Mouse (Mus musculus) embryonic facial prominence, embryonic 14.5 days (tissue): Measurements from ENCODE around the gene Bri3. TPM values are rescaled to one million over a fixed set of nuclear protein-coding genes. Genes with fewer than 3 reads are reported as not detected.

Experiments used
- ATAC-seq: fragments of 200-750 bp; cut with Nextera tagmentation; 2 replicates; pipeline ENCODE4 v1.8.0; 2017; ENCODE audit warnings: low read depth, moderate number of reproducible peaks, moderate TSS enrichment
- DNase-seq: peaks from one replicate; pipeline ENCODE4 v3.0.0-alpha.2; 2015; ENCODE audit warnings: low spot score
- H3K27ac ChIP-seq: fragments of 300-500 bp; sonication (generic); replicated peaks from 2 replicates; pipeline ENCODE4 v1.5.1; 2014; ENCODE audit warnings: low read depth, mild to moderate bottlenecking, low read length, moderate library complexity
- H3K27me3 ChIP-seq: fragments of 300-500 bp; sonication (generic); replicated peaks from 2 replicates; pipeline ENCODE4 v1.6.1; 2014; ENCODE audit warnings: low read length; ENCODE audit not compliant: control insufficient read depth, insufficient read depth
- H3K36me3 ChIP-seq: fragments of 300-500 bp; sonication (generic); 2 replicates; pipeline ENCODE4 v1.6.1; 2014; ENCODE audit warnings: low read length, mixed read lengths; ENCODE audit not compliant: control insufficient read depth, insufficient read depth
- H3K4me1 ChIP-seq: fragments of 300-500 bp; sonication (generic); 2 replicates; pipeline ENCODE4 v1.6.1; 2014; ENCODE audit warnings: antibody characterized with exemption, low read length; ENCODE audit not compliant: control insufficient read depth, insufficient read depth
- H3K4me2 ChIP-seq: fragments of 300-500 bp; sonication (generic); 2 replicates; pipeline ENCODE4 v1.6.1; 2014; ENCODE audit warnings: low read depth, mild to moderate bottlenecking, low read length, moderate library complexity, mixed read lengths
- H3K4me3 ChIP-seq: fragments of 300-500 bp; sonication (generic); 2 replicates; pipeline ENCODE4 v1.5.1; 2014; ENCODE audit warnings: low read depth, mild to moderate bottlenecking, low read length
- H3K9ac ChIP-seq: fragments of 300-500 bp; sonication (generic); 2 replicates; pipeline ENCODE4 v1.6.1; 2014; ENCODE audit warnings: low read depth, mild to moderate bottlenecking, low read length, moderate library complexity, mixed read lengths
- H3K9me3 ChIP-seq: fragments of 300-500 bp; sonication (generic); 2 replicates; pipeline ENCODE4 v1.6.1; 2016; ENCODE audit warnings: low read length; ENCODE audit not compliant: control insufficient read depth
- WGBS: fragments of 180-500 bp; shearing (Covaris S2); extraction: QIAGEN DNeasy Blood & Tissue Kit; methylation state at CpG from one replicate; pipeline ENCODE4 v1.1.7; 2014; 5-methylcytosine and 5-hydroxymethylcytosine counted together
- polyA plus RNA-seq: library from polyadenylated mRNA; unstranded; fragments of >200 nt; fragmentation: Nextera tagmentation; extraction: Ambion mirVana; gene quantifications from 2 replicates; pipeline ENCODE4 v1.2.1, GENCODE M21; 2014

Gene Bri3
- polyA plus RNA-seq, 1 experiment from 2014 or later, result 96.3 TPM

DNA sequence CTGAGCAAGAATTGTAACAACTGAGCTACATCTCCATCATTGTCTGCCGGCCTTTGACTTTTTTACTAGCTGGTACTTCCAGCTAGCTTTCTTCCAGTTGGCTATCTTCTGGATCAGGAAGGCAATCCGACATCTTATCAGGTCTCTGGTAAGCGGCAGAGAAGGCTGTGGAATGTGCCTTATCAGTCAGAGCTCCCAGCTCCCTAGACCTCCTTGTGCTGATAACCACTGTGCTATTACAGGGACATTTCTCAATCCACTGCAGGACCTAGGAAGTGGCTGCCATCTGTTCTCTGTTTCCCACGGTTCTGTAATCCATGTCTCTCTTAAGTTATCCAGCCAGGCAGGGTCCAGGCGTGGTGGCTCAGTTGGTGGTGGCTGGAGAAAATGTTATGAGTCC, 27.5 kb downstream of the Bri3 start:
- Histone ChIP-seq H3K4me2 (no peak overlapping the region), H3K9me3 (no peaks in the 10 kb centered on the region), H3K36me3 (peaks cover 12% of the 10 kb centered on the region; the same call in 1 of the 2 replicates), H3K27me3 (no peaks in the 10 kb centered on the region), H3K4me3 (no peak overlapping the region), H3K4me1 (no peaks in the 10 kb centered on the region), H3K9ac (no peak overlapping the region), H3K27ac (no peak overlapping the region)
- no peak for DNase-seq
- 60% methylated on average over 5 of the region's 5 CpGs for WGBS
- ATAC-seq, result no peak

DNA sequence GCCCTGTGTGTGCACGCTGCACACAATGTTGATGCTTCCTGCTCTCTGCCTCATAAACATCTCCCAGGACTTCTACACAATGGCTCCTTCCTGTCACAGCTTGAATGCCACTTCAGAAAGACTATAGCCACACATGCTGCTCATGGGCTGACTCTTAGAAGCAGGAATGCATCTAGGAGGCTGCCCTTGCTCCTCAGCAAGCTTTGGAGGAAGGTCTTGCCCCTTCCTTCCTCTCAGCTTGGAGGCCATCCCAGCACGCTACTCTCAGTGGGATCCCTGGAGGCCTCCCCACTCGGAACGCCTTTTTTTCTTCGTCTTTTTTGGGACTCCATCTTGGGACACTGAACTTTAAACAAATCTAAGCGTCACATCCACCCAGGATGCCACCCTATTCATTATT, 30.7 kb downstream of the Bri3 start:
- Histone ChIP-seq H3K27ac (no peak overlapping the region), H3K36me3 (peaks cover 13% of the 10 kb centered on the region)
- WGBS, result 70% methylated on average over 6 of the region's 6 CpGs

GRCm38 (mm10) chr5:144276898-144277630, 32.8 kb downstream of the Bri3 start:
- Histone ChIP-seq H3K27ac (no peak overlapping the region), H3K27me3 (no peaks in the 10 kb centered on the region), H3K9ac (no peak overlapping the region), H3K36me3 (peaks cover 13% of the 10 kb centered on the region), H3K9me3 (no peaks in the 10 kb centered on the region), H3K4me1 (no peaks in the 10 kb centered on the region), H3K4me3 (no peak overlapping the region), H3K4me2 (no peak overlapping the region)
- DNase-seq (no peak), ATAC-seq (no peak)
- 78% methylated on average over 17 of the region's 17 CpGs for WGBS

More for the DNA sequence above, 30.7 kb downstream of the Bri3 start:
- no peaks in the 10 kb centered on the region for H3K27me3 ChIP-seq
- no peak overlapping the region for H3K9ac ChIP-seq
- ATAC-seq (no peak), DNase-seq (no peak)
- H3K4me2 ChIP-seq, result no peak overlapping the region
- H3K4me1 ChIP-seq, result no peaks in the 10 kb centered on the region
- no peaks in the 10 kb centered on the region for H3K9me3 ChIP-seq
- no peak overlapping the region for H3K4me3 ChIP-seq

- no peak overlapping the region for H3K9ac ChIP-seq
- DNase-seq (no peak), ATAC-seq (no peak)
- no peaks in the 10 kb centered on the region for H3K4me1 ChIP-seq
- H3K9me3 ChIP-seq, result no peaks in the 10 kb centered on the region
- H3K4me3 ChIP-seq, result no peak overlapping the region
- no peak overlapping the region for H3K27ac ChIP-seq
- 85% methylated on average over 12 of the region's 13 CpGs for WGBS
- no peaks in the 10 kb centered on the region for H3K27me3 ChIP-seq
- no peak overlapping the region for H3K4me2 ChIP-seq
- peaks cover 13% of the 10 kb centered on the region for H3K36me3 ChIP-seq
Observed at GRCm38 (mm10) chr5:144278374-144278960, 34.2 kb downstream of the Bri3 start.

DNA sequence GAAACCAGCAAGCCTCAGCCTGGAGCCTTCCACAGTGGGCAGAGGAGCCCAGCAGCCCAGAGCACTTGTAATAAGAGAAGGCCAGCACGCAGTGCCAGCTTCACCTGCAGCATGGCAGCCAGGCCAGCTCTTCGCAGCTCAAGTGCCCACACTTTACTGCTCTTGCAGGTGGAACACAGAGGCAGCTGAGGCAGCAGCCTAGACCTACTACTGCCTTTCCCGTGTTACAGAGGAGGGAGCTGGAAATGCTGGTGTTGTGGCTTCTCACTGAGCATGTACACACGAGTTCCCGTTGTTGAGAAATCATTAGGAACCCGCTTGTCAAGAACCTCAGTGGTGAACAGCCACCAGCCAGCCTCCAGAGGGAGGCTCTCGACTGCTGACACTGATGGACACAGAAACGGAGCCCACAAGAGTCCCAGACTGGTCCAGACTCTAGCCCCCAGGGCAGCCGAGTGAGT, 34.9 kb downstream of the Bri3 start:
- H3K27me3 ChIP-seq, result no peaks in the 10 kb centered on the region
- no peak overlapping the region for H3K4me3 ChIP-seq
- peaks cover 13% of the 10 kb centered on the region for H3K36me3 ChIP-seq
- ATAC-seq (no peak), DNase-seq (no peak)
- no peaks in the 10 kb centered on the region for H3K4me1 ChIP-seq
- no peak overlapping the region for H3K4me2 ChIP-seq
- H3K27ac ChIP-seq, result no peak overlapping the region
- 73% methylated on average over 9 of the region's 9 CpGs for WGBS
- no peak overlapping the region for H3K9ac ChIP-seq
- no peaks in the 10 kb centered on the region for H3K9me3 ChIP-seq

DNA sequence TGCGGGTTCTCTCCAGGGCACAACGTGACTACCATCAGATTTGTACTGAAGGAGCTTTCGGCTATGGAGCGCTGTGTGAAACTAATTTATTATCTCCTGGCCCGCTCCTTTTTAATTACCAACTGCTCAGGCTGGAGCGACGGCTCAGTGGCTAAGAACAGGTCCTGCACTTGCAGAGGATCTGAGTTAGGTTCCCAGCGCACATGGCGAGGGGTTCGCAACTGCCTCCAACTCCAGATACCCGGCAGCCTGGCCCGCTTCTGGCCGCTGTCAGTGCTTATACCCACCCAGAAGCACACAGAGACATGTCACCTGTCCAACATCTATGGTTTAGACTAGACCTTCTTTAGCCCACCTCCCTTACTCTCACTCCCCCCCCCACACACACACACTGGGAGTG, 35.7 kb downstream of the Bri3 start:
- Histone ChIP-seq H3K9ac (no peak overlapping the region), H3K27ac (no peak overlapping the region), H3K4me1 (no peaks in the 10 kb centered on the region), H3K9me3 (no peaks in the 10 kb centered on the region), H3K27me3 (no peaks in the 10 kb centered on the region), H3K36me3 (peaks cover 13% of the 10 kb centered on the region), H3K4me3 (no peak overlapping the region), H3K4me2 (no peak overlapping the region)
- DNase-seq (no peak), ATAC-seq (no peak)
- 93% methylated on average over 13 of the region's 13 CpGs for WGBS

DNA sequence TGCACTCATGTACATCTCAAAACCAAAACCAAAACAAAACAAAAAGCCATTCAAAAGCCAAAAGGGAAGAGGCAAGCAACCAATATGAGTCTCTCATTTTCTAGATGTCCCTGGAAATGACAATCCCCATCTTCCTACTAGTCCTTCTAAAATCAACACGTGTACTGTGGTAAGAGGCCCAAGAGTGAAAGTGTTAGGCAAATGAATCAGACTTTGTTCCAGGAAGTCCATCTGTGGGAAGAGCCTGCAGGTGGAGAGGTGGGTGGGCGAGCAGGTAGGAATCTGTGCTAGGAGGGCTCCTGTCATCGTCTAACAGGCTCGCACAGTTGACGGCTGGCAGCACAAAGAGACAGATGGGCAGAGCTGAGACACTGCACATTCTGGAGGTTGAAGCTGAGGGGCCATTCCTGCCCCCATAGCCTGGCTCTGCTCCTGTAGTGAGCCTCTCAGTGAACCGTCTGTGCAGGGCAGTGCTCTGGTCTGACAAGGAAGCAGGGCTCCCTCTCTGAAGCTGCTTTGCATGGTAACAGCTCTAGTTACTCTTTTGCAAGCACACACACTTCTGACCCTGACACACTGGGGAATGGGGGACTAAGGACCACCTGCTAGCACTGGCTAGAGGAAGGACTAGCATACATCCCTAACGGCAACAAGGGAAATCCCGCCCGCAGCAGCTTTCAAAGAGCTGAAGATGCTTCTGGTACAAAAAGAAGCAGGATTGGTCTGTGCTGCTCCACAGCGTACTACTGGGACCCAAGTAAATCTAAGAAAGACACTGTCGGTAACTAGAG, 38.4 kb downstream of the Bri3 start:
- Histone ChIP-seq H3K4me1 (no peaks in the 10 kb centered on the region), H3K4me3 (no peak overlapping the region), H3K4me2 (no peak overlapping the region), H3K9me3 (no peaks in the 10 kb centered on the region), H3K27me3 (no peaks in the 10 kb centered on the region), H3K27ac (no peak overlapping the region), H3K36me3 (peaks cover 13% of the 10 kb centered on the region), H3K9ac (no peak overlapping the region)
- 72% methylated on average over 11 of the region's 11 CpGs for WGBS
- DNase-seq, result no peak
- no peak for ATAC-seq

DNA sequence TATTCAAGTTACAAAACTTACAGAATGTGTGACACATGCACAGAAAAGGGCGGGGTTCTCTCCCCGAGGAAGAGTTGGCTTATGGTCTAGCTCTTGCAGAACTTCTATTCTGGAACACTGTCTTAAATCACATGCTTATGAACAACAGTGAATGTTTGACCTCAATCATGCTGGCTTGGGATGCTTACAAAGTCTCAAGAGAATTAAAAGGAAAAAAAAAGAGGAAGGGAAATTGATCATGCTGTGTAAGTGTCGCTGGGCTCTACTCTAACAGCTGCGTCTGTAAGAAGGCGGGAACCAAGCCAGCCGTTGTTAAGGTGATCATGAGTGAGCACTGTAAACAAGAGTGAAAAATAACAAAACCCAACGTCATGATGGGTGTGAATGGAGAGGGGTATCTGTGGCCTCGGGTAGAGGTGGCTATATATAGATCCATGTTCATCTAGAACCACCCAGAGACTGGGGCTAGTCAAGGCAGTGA, 39.4 kb downstream of the Bri3 start:
- Histone ChIP-seq H3K36me3 (peaks cover 7% of the 10 kb centered on the region), H3K27me3 (no peaks in the 10 kb centered on the region), H3K9ac (no peak overlapping the region), H3K4me3 (no peak overlapping the region), H3K9me3 (no peaks in the 10 kb centered on the region), H3K27ac (no peak overlapping the region), H3K4me1 (no peaks in the 10 kb centered on the region), H3K4me2 (no peak overlapping the region)
- DNase-seq (no peak), ATAC-seq (peak; percentile 32; the same call in 1 of the 2 replicates)
- 59% methylated on average over 8 of the region's 8 CpGs for whole genome bisulfite sequencing
